Mouse (Mus musculus): ENCODE results near the gene Rbm6. TPM values are rescaled to one million over a fixed set of nuclear protein-coding genes. Genes with fewer than 3 reads are reported as not detected.

Gene Rbm6
- polyA plus RNA-seq, 1 experiment from 2014 or later: 97.7 TPM

- no peaks in the 10 kb centered on the region for H3K9me3 ChIP-seq
- no peak overlapping the region for H3K9ac ChIP-seq
- H3K4me1 ChIP-seq: no peaks in the 10 kb centered on the region
- H3K36me3 ChIP-seq: peaks cover 21% of the 10 kb centered on the region
- ATAC-seq (ENCODE audit: low FRiP score, low read depth): no peak
- no peak overlapping the region for H3K4me3 ChIP-seq
- H3K27me3 ChIP-seq: no peaks in the 10 kb centered on the region
- H3K27ac ChIP-seq: no peak overlapping the region
- WGBS: 65% methylated on average over 1 of the region's 1 CpGs
- no peak overlapping the region for H3K4me2 ChIP-seq (replicated peaks)
Observed at GRCm38 (mm10) chr9:107864493-107864892, 8.5 kb downstream of the Rbm6 start.

DNA sequence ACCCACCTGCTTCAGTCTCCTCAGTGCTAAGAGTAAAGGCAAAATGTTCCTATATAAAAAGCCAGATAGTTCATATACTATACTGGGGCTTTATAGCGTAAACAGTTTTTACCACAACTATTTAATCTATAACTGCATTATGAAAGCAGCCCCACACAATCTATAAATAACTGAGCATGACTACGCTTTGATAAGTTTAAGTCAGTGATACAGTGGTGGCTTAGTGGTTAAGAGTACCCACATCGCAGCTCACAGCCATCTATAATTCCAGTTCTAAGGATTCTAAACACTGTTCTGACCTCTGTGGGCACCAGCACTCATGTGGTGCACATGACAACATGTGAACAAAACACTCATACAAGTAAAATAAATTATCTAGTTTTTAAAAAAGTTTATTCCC is 14.7 kb downstream of the Rbm6 start:
- Histone ChIP-seq H3K9me3 (no peaks in the 10 kb centered on the region), H3K4me1 (no peaks in the 10 kb centered on the region), H3K36me3 (peaks cover 36% of the 10 kb centered on the region), H3K4me3 (no peak overlapping the region), H3K27me3 (no peaks in the 10 kb centered on the region), H3K9ac (no peak overlapping the region), H3K27ac (no peak overlapping the region), H3K4me2 (replicated peaks) (no peak overlapping the region)
- WGBS: 96% methylated on average over 3 of the region's 3 CpGs
- no peak for ATAC-seq (ENCODE audit: low FRiP score, low read depth)

DNA sequence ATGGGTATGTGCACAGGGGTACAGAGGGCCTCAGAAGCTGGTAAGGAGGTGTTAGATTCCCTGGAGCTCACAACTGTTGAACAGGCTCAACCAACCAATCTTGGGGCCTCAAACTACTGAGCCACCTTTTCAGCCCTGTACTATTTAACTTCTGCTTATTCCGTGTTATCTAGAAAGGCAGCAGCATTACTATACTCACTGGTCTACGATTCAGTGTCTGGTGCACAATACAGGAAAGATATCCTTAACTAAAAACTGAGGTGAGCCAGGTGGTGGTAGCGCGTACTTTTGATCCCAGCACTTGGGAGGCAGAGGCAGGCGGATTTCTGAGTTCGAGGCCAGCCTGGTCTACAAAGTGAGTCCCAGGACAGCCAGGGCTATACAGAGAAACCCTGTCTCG is 24.1 kb downstream of the Rbm6 start:
- WGBS: 98% methylated on average over 7 of the region's 7 CpGs
- H3K9me3 ChIP-seq: no peaks in the 10 kb centered on the region
- no peak overlapping the region for H3K27ac ChIP-seq
- no peaks in the 10 kb centered on the region for H3K4me1 ChIP-seq
- no peak for ATAC-seq (ENCODE audit: low FRiP score, low read depth)
- no peaks in the 10 kb centered on the region for H3K27me3 ChIP-seq
- H3K9ac ChIP-seq: no peak overlapping the region
- H3K4me3 ChIP-seq: no peak overlapping the region
- peaks cover 73% of the 10 kb centered on the region for H3K36me3 ChIP-seq
- no peak overlapping the region for H3K4me2 ChIP-seq (replicated peaks)

GRCm38 (mm10) chr9:107842709-107843108 is 30.3 kb downstream of the Rbm6 start:
- 94% methylated on average over 2 of the region's 2 CpGs for WGBS
- peaks cover 52% of the 10 kb centered on the region for H3K36me3 ChIP-seq
- ATAC-seq (ENCODE audit: low FRiP score, low read depth): no peak

DNA sequence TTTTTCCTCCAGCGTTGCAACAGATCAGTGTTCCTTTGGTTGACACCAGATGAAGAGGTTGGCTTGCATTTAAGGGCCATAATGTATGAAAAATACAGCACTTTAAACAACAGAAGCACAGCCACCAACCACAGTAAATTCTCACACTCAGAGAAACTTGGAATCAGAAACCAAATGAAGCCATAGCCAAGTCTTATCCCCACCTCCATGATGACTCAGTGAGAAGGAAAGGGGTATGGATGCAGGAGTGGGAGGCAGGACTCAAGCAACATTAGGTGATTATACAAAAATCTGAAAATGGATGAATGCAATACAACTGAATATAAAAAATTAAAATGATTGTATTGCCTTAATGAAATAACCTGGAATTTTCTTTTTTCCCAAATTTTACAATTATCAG is 34.2 kb downstream of the Rbm6 start:
- H3K4me2 ChIP-seq (replicated peaks): no peak overlapping the region
- ATAC-seq (ENCODE audit: low FRiP score, low read depth): no peak
- no peaks in the 10 kb centered on the region for H3K4me1 ChIP-seq
- H3K9me3 ChIP-seq: no peaks in the 10 kb centered on the region
- WGBS: 98% methylated on average over 1 of the region's 1 CpGs
- no peaks in the 10 kb centered on the region for H3K27me3 ChIP-seq
- peaks cover 35% of the 10 kb centered on the region for H3K36me3 ChIP-seq
- no peak overlapping the region for H3K27ac ChIP-seq
- H3K4me3 ChIP-seq: no peak overlapping the region
- no peak overlapping the region for H3K9ac ChIP-seq

More at GRCm38 (mm10) chr9:107842709-107843108, 30.3 kb downstream of the Rbm6 start:
- Histone ChIP-seq H3K9ac (no peak overlapping the region), H3K27ac (no peak overlapping the region), H3K9me3 (no peaks in the 10 kb centered on the region), H3K4me1 (no peaks in the 10 kb centered on the region), H3K27me3 (no peaks in the 10 kb centered on the region), H3K4me2 (replicated peaks) (no peak overlapping the region), H3K4me3 (no peak overlapping the region)

GRCm38 (mm10) chr9:107833826-107834225 is 39.2 kb downstream of the Rbm6 start:
- Histone ChIP-seq H3K9me3 (no peaks in the 10 kb centered on the region), H3K4me1 (no peaks in the 10 kb centered on the region), H3K4me3 (no peak overlapping the region), H3K9ac (no peak overlapping the region), H3K27me3 (no peaks in the 10 kb centered on the region), H3K36me3 (peaks cover 57% of the 10 kb centered on the region), H3K27ac (no peak overlapping the region), H3K4me2 (replicated peaks) (no peak overlapping the region)
- ATAC-seq (ENCODE audit: low FRiP score, low read depth): no peak
- 85% methylated on average over 3 of the region's 3 CpGs for WGBS

DNA sequence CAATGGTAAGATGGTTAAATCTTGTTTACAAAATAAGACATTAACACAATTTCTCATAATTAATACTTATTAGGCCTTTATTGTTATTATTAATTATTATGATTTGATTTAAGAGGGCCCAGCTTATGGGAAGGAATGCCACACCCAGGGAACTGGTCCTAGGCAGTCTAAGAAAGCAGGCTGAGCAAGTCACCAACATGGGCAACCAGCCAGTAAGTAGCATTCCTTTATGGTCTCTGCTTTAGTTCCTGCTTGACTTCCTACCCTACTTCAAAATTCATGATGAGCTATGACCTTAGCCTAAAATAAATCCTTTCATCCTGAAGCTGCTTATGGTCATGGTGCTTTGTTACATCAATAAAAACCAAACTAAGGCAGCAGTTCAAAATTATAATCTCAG is 41.3 kb downstream of the Rbm6 start:
- no peak for ATAC-seq (ENCODE audit: low FRiP score, low read depth)
- Histone ChIP-seq H3K36me3 (peaks cover 60% of the 10 kb centered on the region), H3K27me3 (no peaks in the 10 kb centered on the region), H3K4me3 (no peak overlapping the region), H3K27ac (no peak overlapping the region), H3K9me3 (no peaks in the 10 kb centered on the region), H3K4me1 (no peaks in the 10 kb centered on the region), H3K9ac (no peak overlapping the region), H3K4me2 (replicated peaks) (no peak overlapping the region)

- H3K36me3 ChIP-seq: peaks cover 60% of the 10 kb centered on the region
Observed at GRCm38 (mm10) chr9:107812132-107812531, 60.9 kb downstream of the Rbm6 start.

DNA sequence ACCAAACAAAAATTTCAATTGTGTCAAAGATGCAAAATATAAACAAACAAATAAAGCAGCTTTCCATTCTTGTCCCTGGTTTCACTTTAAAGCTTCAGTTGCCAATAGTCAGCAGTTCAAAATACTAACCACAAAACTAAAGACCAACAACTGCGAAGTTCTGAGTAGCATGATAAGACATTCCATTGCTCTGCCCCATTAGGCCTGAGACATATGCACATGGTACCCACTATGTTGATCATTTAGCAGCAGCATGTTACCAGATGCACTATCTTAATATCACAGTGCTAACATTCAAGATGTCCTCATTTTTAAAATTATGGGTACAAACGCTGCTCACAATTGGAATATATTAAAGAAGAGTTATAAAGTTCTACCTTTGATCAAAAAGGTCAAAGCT is 62.1 kb downstream of the Rbm6 start:
- no peak overlapping the region for H3K4me3 ChIP-seq
- H3K27ac ChIP-seq: no peak overlapping the region
- H3K9me3 ChIP-seq: no peaks in the 10 kb centered on the region
- 95% methylated on average over 2 of the region's 2 CpGs for WGBS
- H3K4me1 ChIP-seq: no peaks in the 10 kb centered on the region
- ATAC-seq (ENCODE audit: low FRiP score, low read depth): no peak
- no peak overlapping the region for H3K9ac ChIP-seq
- peaks cover 48% of the 10 kb centered on the region for H3K36me3 ChIP-seq
- no peak overlapping the region for H3K4me2 ChIP-seq (replicated peaks)
- no peaks in the 10 kb centered on the region for H3K27me3 ChIP-seq

More at GRCm38 (mm10) chr9:107812132-107812531, 60.9 kb downstream of the Rbm6 start:
- H3K4me2 ChIP-seq (replicated peaks): no peak overlapping the region
- no peak overlapping the region for H3K9ac ChIP-seq
- ATAC-seq (ENCODE audit: low FRiP score, low read depth): no peak
- H3K4me1 ChIP-seq: no peaks in the 10 kb centered on the region
- no peaks in the 10 kb centered on the region for H3K9me3 ChIP-seq
- H3K27ac ChIP-seq: no peak overlapping the region
- 88% methylated on average over 1 of the region's 1 CpGs for WGBS
- no peak overlapping the region for H3K4me3 ChIP-seq
- no peaks in the 10 kb centered on the region for H3K27me3 ChIP-seq

GRCm38 (mm10) chr9:107791714-107792113 is 81.3 kb downstream of the Rbm6 start:
- Histone ChIP-seq H3K9ac (no peak overlapping the region), H3K36me3 (peaks cover 79% of the 10 kb centered on the region), H3K27ac (no peak overlapping the region), H3K4me1 (no peaks in the 10 kb centered on the region), H3K4me3 (no peak overlapping the region), H3K27me3 (no peaks in the 10 kb centered on the region), H3K4me2 (replicated peaks) (no peak overlapping the region), H3K9me3 (no peaks in the 10 kb centered on the region)
- no peak for ATAC-seq (ENCODE audit: low FRiP score, low read depth)
- 87% methylated on average over 6 of the region's 6 CpGs for WGBS

DNA sequence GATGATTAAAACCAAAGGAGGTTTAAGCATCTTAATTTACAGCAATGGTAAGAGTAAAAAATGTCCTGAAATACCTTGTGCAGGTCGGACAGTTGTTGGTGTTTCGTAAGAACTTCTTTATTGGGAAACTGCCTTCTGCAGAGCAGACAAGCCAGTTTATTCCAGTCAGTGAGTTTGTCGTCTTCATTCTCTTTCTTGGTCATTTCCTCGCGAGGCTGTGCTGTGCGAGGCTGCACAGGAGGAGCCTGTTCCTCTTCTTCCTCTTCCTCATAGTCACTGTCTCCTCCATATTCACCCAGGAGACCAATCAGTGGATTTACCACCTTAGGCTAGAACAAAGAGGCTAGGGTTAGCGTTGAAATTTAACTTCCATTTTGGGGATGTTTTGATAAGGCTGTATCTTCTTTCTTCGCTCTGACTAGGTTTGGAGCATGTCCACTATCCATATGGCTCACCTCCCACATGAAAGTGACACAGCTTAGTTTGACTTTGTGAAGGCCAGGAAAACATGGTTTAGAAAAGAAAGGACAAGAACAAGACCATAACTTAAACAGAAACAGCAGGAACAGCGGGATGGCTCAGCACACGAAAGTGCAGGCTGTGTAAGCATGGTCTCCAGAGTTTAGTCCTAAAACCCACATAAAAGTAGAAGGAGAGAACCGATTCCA is 90.4 kb downstream of the Rbm6 start:
- 94% methylated on average over 11 of the region's 11 CpGs for WGBS
- H3K27me3 ChIP-seq: no peaks in the 10 kb centered on the region
- no peak overlapping the region for H3K9ac ChIP-seq
- no peak overlapping the region for H3K4me3 ChIP-seq
- no peaks in the 10 kb centered on the region for H3K9me3 ChIP-seq
- H3K4me2 ChIP-seq (replicated peaks): no peak overlapping the region
- ATAC-seq (ENCODE audit: low FRiP score, low read depth): no peak
- H3K4me1 ChIP-seq: no peaks in the 10 kb centered on the region
- H3K36me3 ChIP-seq: peaks cover 90% of the 10 kb centered on the region
- no peak overlapping the region for H3K27ac ChIP-seq

- ATAC-seq (ENCODE audit: low FRiP score, low read depth): no peak
- Histone ChIP-seq H3K27ac (no peak overlapping the region), H3K36me3 (peaks cover 85% of the 10 kb centered on the region)
Observed at GRCm38 (mm10) chr9:107776809-107777208, 96.2 kb downstream of the Rbm6 start.

DNA sequence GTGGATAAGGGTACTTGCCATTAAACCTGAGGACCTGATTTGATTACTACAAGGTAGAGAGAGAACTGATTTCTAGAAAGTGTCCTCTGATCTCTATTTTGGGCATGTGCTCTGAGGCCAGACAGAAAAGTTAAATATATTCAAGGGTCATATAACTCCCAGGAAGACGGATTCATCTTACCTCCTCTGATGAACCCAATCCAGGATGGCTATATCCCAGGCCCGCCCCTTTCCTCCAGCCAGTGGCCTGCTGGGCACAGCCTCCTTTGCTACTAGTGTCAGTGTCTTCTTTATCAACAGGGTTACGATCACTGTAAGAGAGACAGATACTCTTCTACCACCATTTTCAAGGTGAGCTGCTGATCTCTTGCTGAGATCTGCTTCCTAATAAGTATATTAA is 98.6 kb downstream of the Rbm6 start:
- H3K4me2 ChIP-seq (replicated peaks): no peak overlapping the region
- no peak overlapping the region for H3K9ac ChIP-seq
- H3K36me3 ChIP-seq: peaks cover 61% of the 10 kb centered on the region
- no peak for ATAC-seq (ENCODE audit: low FRiP score, low read depth)
- H3K4me3 ChIP-seq: no peak overlapping the region
- peaks cover 8% of the 10 kb centered on the region for H3K4me1 ChIP-seq
- no peaks in the 10 kb centered on the region for H3K27me3 ChIP-seq
- no peaks in the 10 kb centered on the region for H3K9me3 ChIP-seq
- H3K27ac ChIP-seq: no peak overlapping the region
- 89% methylated on average over 3 of the region's 3 CpGs for WGBS

More at GRCm38 (mm10) chr9:107776809-107777208, 96.2 kb downstream of the Rbm6 start:
- no peaks in the 10 kb centered on the region for H3K27me3 ChIP-seq
- H3K4me1 ChIP-seq: no peaks in the 10 kb centered on the region
- no peak overlapping the region for H3K4me3 ChIP-seq
- no peak overlapping the region for H3K4me2 ChIP-seq (replicated peaks)
- H3K9me3 ChIP-seq: no peaks in the 10 kb centered on the region
- no peak overlapping the region for H3K9ac ChIP-seq

Measured in limb, embryonic 13.5 days (tissue).